Mouse (Mus musculus) midbrain, embryonic 14.5 days (tissue): ENCODE results near the gene Rsrc1. TPM values are rescaled to one million over a fixed set of nuclear protein-coding genes. Genes with fewer than 3 reads are reported as not detected.
"Not testable (repeated sequence)": the region's sequence is repeated elsewhere in the genome, so short reads cannot be mapped to it uniquely, and the experiment has no call there.

ENCODE experiments used
- ATAC-seq: fragments of 200-750 bp; cut with Nextera tagmentation; 2 replicates; pipeline ENCODE4 v1.8.0; 2017; ENCODE audit warnings: moderate number of reproducible peaks, moderate library complexity; ENCODE audit not compliant: low FRiP score, low TSS enrichment
- DNase-seq: peaks from one replicate; pipeline ENCODE4 v3.0.0-alpha.2; 2015
- H3K27ac ChIP-seq: fragments of 300-500 bp; sonication (generic); replicated peaks from 2 replicates; pipeline ENCODE4 v1.5.1; 2014; ENCODE audit warnings: mild to moderate bottlenecking, low read depth, low read length, moderate library complexity
- H3K27me3 ChIP-seq: fragments of 300-500 bp; sonication (generic); 2 replicates; pipeline ENCODE4 v1.6.1; 2014; ENCODE audit warnings: low read length, control low read depth, mixed read lengths; ENCODE audit not compliant: control insufficient read depth, insufficient read depth
- H3K36me3 ChIP-seq: fragments of 300-500 bp; sonication (generic); 2 replicates; pipeline ENCODE4 v1.6.1; 2014; ENCODE audit warnings: low read length, control low read depth; ENCODE audit not compliant: control insufficient read depth, insufficient read depth
- H3K4me1 ChIP-seq: fragments of 300-500 bp; sonication (generic); 2 replicates; pipeline ENCODE4 v1.6.1; 2014; ENCODE audit warnings: mild to moderate bottlenecking, antibody characterized with exemption, low read length, control low read depth; ENCODE audit not compliant: control insufficient read depth, insufficient read depth
- H3K4me2 ChIP-seq: fragments of 300-500 bp; sonication (generic); 2 replicates; pipeline ENCODE4 v1.6.1; 2014; ENCODE audit warnings: mild to moderate bottlenecking, low read length, moderate library complexity
- H3K4me3 ChIP-seq: fragments of 300-500 bp; sonication (generic); replicated peaks from 2 replicates; pipeline ENCODE4 v1.5.1; 2014; ENCODE audit warnings: low read depth, low read length
- H3K9ac ChIP-seq: fragments of 300-500 bp; sonication (generic); replicated peaks from 2 replicates; pipeline ENCODE4 v1.6.1; 2014; ENCODE audit warnings: mild to moderate bottlenecking, low read length, moderate library complexity
- H3K9me3 ChIP-seq: fragments of 300-500 bp; sonication (generic); 2 replicates; pipeline ENCODE4 v1.6.1; 2016; ENCODE audit warnings: low read length, control low read depth, mixed read lengths; ENCODE audit not compliant: control insufficient read depth
- WGBS: fragments of 180-500 bp; shearing (Covaris S2); extraction: QIAGEN DNeasy Blood & Tissue Kit; methylation state at CpG from one replicate; pipeline ENCODE4 v1.1.7; 2014; 5-methylcytosine and 5-hydroxymethylcytosine counted together
- polyA plus RNA-seq: library from polyadenylated mRNA; unstranded; fragments of >200 nt; fragmentation: Nextera tagmentation; extraction: Ambion mirVana; gene quantifications from 2 replicates; pipeline ENCODE4 v1.2.1, GENCODE M21; 2014

Rsrc1 gene
- polyA plus RNA-seq, 1 experiment from 2014 or later: 50.9 TPM

GRCm38 (mm10) chr3:67059755-67060154 lies 78.6 kb downstream of the Rsrc1 start:
- Histone ChIP-seq H3K27me3 (no peaks in the 10 kb centered on the region), H3K9me3 (peaks cover 6% of the 10 kb centered on the region; the same call in 1 of the 2 replicates), H3K36me3 (no peaks in the 10 kb centered on the region), H3K4me2 (no peak overlapping the region), H3K9ac (no peak overlapping the region), H3K4me1 (no peaks in the 10 kb centered on the region), H3K4me3 (no peak overlapping the region), H3K27ac (no peak overlapping the region)
- DNase-seq (no peak), ATAC-seq (no peak)
- WGBS: 99% methylated on average over 2 of the region's 2 CpGs

- ATAC-seq: no peak
- 77% methylated on average over 11 of the region's 11 CpGs for WGBS
Measured at GRCm38 (mm10) chr3:67070575-67071488, 89.6 kb downstream of the Rsrc1 start.

GRCm38 (mm10) chr3:67073653-67074052 lies 92.5 kb downstream of the Rsrc1 start:
- not testable (repeated sequence) for H3K27ac ChIP-seq, H3K4me2 ChIP-seq, H3K9ac ChIP-seq, ATAC-seq, H3K4me3 ChIP-seq, H3K27me3 ChIP-seq, H3K36me3 ChIP-seq, H3K9me3 ChIP-seq, H3K4me1 ChIP-seq, DNase-seq

More at GRCm38 (mm10) chr3:67070575-67071488, 89.6 kb downstream of the Rsrc1 start:
- Histone ChIP-seq H3K4me2 (no peak overlapping the region), H3K9me3 (no peaks in the 10 kb centered on the region), H3K36me3 (no peaks in the 10 kb centered on the region), H3K27ac (no peak overlapping the region), H3K4me1 (no peaks in the 10 kb centered on the region), H3K4me3 (no peak overlapping the region), H3K27me3 (no peaks in the 10 kb centered on the region), H3K9ac (no peak overlapping the region)
- no peak for DNase-seq

- no peak for DNase-seq
- H3K9me3 ChIP-seq: peaks cover 4% of the 10 kb centered on the region
- no peaks in the 10 kb centered on the region for H3K4me1 ChIP-seq
- no peaks in the 10 kb centered on the region for H3K36me3 ChIP-seq
- ATAC-seq: no peak
- H3K27me3 ChIP-seq: no peaks in the 10 kb centered on the region
- no peak overlapping the region for H3K9ac ChIP-seq
- no peak overlapping the region for H3K4me2 ChIP-seq
- no peak overlapping the region for H3K27ac ChIP-seq
- 95% methylated on average over 2 of the region's 2 CpGs for WGBS
- no peak overlapping the region for H3K4me3 ChIP-seq
Measured at GRCm38 (mm10) chr3:67075484-67075883, 94.3 kb downstream of the Rsrc1 start.

- Histone ChIP-seq H3K9me3 (no peaks in the 10 kb centered on the region), H3K4me1 (no peaks in the 10 kb centered on the region), H3K4me3 (no peak overlapping the region), H3K36me3 (no peaks in the 10 kb centered on the region), H3K27me3 (no peaks in the 10 kb centered on the region), H3K9ac (no peak overlapping the region), H3K4me2 (no peak overlapping the region), H3K27ac (no peak overlapping the region)
- DNase-seq (no peak), ATAC-seq (no peak)
- WGBS: 74% methylated on average over 1 of the region's 1 CpGs
Measured at GRCm38 (mm10) chr3:67084742-67085141, 103.6 kb downstream of the Rsrc1 start.

GRCm38 (mm10) chr3:67108428-67108827 lies 127.2 kb downstream of the Rsrc1 start:
- ATAC-seq (no peak), DNase-seq (no peak)
- Histone ChIP-seq H3K4me1 (no peaks in the 10 kb centered on the region), H3K9ac (no peak overlapping the region), H3K4me3 (no peak overlapping the region), H3K4me2 (no peak overlapping the region), H3K27ac (no peak overlapping the region), H3K36me3 (no peaks in the 10 kb centered on the region), H3K27me3 (no peaks in the 10 kb centered on the region), H3K9me3 (no peaks in the 10 kb centered on the region)
- WGBS: 93% methylated on average over 3 of the region's 3 CpGs

- no peaks in the 10 kb centered on the region for H3K36me3 ChIP-seq
- no peak overlapping the region for H3K27ac ChIP-seq
- H3K4me2 ChIP-seq: no peak overlapping the region
- H3K27me3 ChIP-seq: no peaks in the 10 kb centered on the region
- ATAC-seq: no peak
- no peak overlapping the region for H3K4me3 ChIP-seq
- peak; percentile 20 for DNase-seq
- H3K4me1 ChIP-seq: peaks cover 5% of the 10 kb centered on the region; the same call in 1 of the 2 replicates
- 30% methylated on average over 4 of the region's 4 CpGs for WGBS
- H3K9ac ChIP-seq: no peak overlapping the region
- H3K9me3 ChIP-seq: no peaks in the 10 kb centered on the region
Measured at GRCm38 (mm10) chr3:67116317-67116716, 135.1 kb downstream of the Rsrc1 start.

- Histone ChIP-seq H3K4me3 (no peak overlapping the region), H3K27me3 (no peaks in the 10 kb centered on the region), H3K9ac (no peak overlapping the region), H3K4me1 (no peaks in the 10 kb centered on the region), H3K36me3 (no peaks in the 10 kb centered on the region), H3K4me2 (no peak overlapping the region), H3K27ac (no peak overlapping the region), H3K9me3 (peaks cover 21% of the 10 kb centered on the region)
- DNase-seq: no peak
- ATAC-seq: no peak
- 76% methylated on average over 3 of the region's 3 CpGs for WGBS
Measured at GRCm38 (mm10) chr3:67132521-67132920, 151.3 kb downstream of the Rsrc1 start.
